Mouse (Mus musculus) cerebral cortex, adult 2 months (tissue): ENCODE measurements around the gene Fmnl3.

ENCODE experiments used
- whole genome bisulfite sequencing: fragments of 180-500 bp; shearing (Covaris S2); methylation state at CpG from one replicate; pipeline ENCODE4 v1.1.7; 2018; 5-methylcytosine and 5-hydroxymethylcytosine counted together

Fmnl3 gene

DNA sequence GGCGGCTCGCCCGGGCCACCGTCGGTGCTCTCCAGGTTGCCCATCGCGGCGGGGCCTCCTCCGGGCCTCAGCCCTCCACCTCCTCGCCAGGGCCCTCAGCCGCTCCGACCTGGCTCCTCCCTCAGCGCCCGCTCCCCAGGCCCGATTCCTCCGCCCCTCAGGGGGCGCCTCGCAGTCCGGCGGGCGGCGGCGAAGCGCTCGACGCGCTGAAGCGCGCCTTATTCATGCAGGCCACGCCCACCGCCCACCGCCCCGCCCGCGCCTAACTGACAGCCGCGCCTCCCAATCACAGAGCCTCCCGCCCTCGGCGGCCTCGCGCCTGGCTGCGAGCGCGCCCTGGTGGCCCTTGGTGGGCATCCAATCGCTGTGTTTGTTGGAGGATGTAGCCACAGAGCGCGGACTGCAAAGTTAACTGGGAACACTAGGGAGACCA is at the start of gene Fmnl3:
Gene Fmnl3, minus strand, starts transcription at position 224 of the 433 bp plus-strand sequence.
- WGBS, result 1% methylated on average over 48 of the region's 48 CpGs

DNA sequence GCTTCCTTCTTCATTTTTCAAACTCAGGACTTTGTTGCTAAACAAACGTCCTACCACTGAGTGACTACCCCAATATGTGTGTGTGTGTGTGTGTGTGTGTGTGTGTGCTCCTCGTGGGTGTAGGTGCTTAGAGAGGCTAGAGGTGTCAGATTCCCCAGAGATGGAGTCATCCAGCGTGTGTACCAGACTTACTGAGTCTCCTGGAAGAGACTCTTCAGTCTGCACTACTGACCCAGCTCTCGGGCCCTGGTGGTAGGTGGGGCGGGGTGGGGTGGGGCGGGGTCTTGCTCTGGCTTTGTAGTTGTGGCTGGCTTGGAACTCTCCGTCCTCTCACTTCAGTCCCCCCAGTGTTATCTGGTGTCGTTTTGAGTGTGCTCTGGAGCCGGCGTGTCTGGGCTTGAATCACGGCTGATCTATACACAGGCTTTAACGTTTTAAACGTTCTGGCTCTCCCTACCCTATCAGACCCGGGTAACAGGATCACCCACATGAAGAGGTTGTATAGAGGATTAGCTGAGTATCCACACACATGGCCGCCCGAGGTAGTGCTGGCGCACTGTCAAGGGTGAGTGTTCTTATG is 47.5 kb upstream of the Fmnl3 start:
- 57% methylated on average over 17 of the region's 17 CpGs for WGBS

DNA sequence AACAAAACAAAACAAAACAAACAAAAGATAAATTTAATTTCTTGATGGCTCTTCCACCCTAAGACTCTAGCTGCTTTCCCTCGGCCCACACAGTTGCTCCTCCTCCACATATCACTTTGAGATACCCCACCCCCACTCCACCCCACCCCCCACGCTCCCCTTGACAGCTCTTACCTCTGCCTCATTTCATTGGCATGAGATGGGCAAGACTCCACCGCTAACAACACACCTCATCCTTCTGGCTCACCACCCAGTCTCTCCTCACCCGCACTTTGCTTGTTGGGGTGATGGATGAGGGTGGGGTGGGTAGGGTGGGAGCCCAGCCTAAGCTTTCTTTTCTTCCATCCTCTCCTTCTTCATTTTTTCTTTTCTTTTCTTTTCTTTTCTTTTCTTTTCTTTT is 46.7 kb upstream of the Fmnl3 start:
- 22% methylated on average over 4 of the region's 4 CpGs for WGBS

DNA sequence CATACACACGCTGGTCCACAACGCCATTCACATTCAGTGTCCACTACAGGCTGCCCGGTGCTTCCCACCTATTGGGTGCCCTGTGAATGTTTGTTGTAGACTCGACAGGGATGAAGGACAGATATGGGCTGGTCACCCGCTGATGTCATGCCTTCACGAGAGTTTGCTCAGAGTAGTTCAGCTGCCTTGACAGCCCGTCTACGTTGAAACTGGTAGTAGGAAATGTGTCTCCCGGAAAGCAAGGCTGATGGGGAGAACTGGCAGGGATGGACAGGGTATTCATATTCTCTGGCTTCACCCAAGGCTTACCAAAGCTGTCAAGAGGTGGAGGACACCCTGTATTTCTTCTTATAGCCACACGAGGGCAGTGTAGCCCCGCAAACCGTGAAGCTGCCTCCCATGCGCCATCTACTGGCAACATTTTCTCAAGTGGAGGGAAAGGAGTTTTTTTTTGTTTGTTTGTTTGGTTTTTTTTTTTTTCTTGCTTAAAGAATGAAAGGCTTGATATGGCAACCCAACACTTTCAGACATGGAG is 46.1 kb upstream of the Fmnl3 start:
- 13% methylated on average over 13 of the region's 13 CpGs for WGBS

DNA sequence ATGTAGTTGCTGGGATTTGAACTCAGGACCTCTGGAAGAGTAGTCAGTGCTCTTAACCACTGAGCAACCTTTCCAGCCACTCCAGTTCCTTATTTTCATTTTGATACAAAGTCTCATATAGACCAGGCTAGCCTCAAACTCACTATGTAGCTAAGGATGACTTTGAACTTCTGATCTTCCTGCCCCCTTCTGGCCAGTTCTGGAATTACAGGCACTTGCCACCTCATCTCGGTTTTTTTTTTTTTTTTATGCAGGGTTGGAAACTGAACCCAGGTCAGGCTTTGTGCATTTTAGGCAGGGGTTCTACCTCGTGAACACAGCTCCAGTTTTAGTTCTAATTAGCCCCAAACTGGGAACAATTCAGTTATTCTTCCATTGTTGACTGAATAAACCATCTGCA is 45.5 kb upstream of the Fmnl3 start:
- 5% methylated on average over 2 of the region's 2 CpGs for WGBS

DNA sequence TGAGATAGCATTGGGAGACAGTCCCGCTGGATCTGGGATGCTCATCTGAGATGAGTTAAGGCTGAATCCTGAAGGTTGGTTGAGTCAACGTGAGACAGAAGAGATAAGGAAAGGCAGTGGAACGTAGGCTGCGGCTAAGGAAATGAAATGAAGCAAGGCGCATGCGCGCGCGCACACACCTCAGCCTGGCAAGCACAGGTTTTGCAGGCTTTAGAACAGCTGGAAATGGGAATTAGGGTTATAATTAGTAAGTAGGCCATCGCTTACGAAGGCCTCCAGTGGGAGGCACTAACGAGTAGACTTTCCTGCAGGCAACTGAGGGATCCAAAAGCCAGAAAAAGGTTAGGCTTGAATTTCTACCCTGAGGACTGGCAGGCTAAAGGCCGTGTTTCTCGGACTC is 41.5 kb upstream of the Fmnl3 start:
- 40% methylated on average over 14 of the region's 14 CpGs for WGBS

DNA sequence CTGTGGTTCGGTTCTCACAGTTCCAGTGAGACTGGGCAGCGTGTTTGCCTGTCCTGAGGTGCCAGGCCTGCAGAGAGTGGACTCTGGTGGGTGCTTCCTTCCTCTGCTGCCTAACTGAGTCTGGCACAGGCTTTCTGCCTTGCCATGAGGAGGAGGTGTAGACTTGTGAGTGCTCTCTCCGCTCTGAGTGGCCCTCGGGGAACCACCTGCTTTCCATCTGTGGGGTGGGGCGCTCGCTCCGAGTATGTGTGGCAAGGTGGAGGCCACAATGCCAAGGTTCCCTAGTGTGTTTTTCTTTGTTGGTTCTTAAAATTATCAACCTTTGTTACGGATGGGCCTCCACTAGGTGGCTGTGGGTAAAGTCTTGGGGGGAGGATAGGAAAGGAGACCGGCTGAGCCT is 38.6 kb upstream of the Fmnl3 start:
- 86% methylated on average over 9 of the region's 9 CpGs for WGBS

DNA sequence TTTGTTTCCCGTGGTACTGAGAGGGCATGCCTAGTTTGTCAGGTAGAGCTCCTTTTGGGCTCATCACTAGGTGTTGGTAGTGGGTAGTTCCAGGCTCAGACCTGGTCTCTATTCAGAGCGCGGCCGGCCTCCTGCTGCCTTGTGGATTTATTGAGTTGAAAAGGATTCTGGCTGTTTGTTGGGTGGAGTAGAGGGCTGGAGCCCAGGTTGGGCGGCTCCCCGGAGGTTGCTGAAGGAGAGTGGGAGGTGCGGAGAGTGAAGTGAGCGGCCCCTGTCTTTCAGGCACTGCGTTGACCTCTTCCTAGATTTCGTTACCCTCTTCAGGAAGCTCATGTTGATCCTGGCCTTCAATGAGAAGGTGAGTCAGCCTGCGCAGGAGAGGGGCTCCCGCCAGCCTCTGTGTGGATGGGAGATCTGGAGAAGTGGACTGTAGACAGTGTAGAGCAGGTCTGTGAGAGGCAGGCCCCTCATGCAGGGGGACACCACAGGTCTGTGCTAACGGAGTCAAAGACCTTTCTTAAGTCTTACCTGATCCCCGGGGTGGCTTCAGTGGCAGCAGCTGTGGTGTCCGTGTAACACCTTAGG is 36.8 kb upstream of the Fmnl3 start:
- WGBS, result 86% methylated on average over 15 of the region's 15 CpGs

DNA sequence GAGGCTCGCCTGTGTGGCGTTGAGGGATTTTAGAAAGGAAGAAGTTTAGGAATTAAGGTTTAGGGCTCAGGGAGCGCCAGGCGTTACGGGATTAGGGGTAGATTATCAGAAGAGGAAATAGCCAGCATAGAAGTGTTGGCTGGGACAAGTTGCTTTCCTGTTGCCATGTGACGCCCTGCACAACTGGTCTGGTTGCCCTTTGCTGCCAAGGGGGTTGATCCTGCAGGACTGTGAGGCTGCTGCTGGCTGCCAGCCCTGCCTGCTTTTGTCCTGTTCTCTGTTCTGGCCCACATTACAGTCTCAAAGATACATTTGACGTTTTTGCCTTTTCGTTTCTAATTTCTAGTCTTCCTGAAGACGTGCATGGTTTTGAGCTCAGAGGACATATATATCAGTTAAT is 34.9 kb upstream of the Fmnl3 start:
- WGBS, result 79% methylated on average over 9 of the region's 9 CpGs

DNA sequence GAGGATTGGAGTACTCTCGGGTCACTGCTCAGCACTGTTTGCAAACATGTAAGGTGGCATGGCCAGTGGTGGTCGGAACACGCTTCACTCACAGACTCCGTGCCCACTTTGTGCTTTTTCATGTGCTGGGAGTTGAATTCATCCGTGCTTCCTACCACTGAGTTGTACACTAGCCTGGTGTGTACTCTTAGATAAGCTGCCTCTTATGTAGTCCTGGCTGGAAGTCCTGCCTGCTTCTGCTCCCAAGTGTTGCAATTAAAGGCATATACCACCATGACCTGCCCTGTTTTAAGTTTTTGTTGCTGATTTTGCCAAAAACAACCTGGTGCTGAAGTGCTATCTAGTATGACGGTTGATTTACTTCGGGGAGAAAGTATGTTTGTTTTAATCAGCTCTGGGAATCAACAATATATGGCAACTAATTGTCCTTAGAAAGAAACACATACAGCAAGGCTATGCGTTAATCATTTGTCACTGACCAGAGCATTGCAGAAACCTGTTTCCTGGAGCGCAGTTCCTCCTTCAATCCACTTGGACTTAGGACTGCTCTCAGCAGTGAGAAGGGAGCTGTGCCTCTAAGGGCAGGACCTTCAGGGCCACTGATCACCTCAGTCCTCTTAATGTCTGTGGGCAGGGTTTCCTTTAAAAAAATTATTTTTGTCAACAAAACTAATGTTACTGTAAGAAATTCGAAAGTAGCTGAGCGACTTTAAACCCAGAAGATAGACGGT is 33.0 kb upstream of the Fmnl3 start:
- 90% methylated on average over 12 of the region's 12 CpGs for WGBS

DNA sequence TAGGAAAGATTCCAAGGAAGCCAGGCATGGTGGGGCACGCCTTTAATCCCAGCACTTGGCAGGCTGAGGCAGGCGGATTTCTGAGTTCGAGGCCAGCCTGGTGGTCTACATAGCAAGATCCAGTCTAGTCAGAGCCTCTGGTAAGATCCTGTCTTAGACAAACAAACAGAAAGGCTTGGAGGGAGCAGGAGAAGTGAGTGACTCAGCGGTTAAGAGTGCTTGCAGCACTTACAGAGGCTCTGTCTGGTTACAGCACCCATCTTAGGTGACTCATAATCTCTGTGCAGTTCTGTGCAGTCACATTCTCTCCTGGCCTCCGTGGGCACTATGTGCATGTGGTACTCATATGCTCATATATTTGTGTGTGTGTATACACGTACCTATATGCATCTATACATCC is 30.3 kb upstream of the Fmnl3 start:
- 70% methylated on average over 6 of the region's 6 CpGs for WGBS

DNA sequence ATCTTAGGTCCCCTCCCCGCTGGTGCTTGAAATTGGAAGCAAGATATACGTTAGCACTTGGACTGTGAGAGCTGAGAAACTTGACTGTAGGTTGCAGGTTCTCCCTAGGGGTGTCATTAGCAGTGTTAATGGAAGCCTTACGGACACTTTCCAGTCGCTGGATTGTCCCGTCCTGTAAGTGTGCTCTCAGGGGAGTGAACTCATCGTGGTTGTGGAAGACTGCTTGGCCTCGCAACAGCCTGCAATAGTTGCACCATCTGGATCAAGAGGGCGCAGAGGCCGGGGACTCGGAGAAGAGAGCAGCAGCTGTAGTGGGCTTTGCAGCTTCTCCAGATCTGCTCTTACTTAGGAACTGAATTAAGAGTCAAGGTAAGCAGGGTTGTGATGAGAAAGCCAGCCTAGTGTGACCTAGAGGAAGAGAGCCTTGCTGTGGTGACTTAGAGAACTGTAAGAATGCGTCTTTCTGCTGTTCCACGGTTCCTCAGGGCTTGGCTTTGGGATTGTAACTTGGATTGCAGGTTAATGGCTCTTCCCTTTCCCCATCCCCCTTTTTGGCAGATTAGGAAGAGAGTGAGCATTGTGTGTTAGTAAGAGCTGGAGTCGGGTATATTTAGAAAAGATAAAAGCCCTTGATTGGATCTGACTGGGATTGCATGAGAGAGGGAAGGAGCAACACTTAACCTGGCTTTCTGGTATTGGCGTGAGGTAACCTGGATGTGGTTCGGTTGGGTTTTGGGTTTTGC is 29.4 kb upstream of the Fmnl3 start:
- WGBS, result 63% methylated on average over 15 of the region's 15 CpGs

DNA sequence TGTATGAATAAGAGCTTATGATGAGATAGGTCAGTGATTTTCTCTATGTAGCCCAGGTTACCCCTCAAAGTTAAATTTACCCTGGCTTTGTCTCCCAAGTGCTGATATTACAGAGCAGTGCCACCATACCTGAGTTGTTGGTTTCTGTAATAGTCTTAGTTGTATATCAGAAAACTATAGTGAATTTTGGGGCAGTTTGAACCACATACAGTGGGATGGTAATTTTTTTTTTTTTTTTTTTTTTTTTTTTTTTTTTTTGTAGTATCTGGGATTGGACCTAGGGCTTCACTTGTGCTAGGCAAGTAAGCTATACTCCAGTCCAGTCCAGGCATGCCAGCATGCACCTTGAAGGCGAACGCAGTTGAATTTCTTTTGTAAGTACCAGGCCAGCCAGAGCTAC is 27.3 kb upstream of the Fmnl3 start:
- WGBS, result 87% methylated on average over 2 of the region's 2 CpGs

DNA sequence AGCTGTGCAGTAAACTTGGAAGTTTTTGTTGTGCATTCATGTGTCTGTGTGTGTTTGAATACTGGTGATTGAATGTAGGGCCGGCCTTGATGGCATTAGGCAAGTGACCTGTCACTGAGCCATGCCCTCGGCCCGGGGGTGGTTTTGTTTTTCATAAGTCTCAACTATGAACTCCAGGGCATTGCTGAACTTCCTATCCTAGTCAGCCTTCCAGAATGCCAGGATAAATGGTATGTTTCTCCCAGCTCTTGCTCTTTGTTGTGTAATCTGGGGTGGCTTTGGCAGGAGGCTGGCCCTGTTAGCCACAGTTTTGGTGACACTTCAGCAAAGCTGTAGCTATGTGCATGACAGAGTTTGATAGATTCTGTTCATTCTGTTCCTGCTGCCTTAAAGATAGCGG is 26.6 kb upstream of the Fmnl3 start:
- 40% methylated on average over 4 of the region's 4 CpGs for WGBS

DNA sequence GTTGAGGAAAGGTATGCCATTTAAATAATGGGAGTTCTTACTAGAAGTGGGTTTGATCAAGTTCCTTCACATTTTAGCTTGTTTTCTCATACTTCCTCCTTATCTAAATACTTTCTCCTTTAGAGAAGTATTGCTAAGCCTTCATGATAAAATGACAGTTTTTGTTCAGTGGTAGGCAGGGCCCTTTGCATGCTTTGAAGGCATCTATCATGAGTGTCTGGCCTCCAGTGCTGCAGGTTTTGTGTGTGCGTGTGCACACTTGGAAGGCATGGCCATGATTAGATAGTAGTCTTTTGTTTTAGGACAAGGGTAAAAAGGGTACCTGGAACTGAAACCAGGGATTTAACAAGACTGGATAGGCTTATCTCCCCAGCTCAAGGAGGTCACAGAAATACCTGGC is 26.2 kb upstream of the Fmnl3 start:
- 49% methylated on average over 1 of the region's 1 CpGs for WGBS

DNA sequence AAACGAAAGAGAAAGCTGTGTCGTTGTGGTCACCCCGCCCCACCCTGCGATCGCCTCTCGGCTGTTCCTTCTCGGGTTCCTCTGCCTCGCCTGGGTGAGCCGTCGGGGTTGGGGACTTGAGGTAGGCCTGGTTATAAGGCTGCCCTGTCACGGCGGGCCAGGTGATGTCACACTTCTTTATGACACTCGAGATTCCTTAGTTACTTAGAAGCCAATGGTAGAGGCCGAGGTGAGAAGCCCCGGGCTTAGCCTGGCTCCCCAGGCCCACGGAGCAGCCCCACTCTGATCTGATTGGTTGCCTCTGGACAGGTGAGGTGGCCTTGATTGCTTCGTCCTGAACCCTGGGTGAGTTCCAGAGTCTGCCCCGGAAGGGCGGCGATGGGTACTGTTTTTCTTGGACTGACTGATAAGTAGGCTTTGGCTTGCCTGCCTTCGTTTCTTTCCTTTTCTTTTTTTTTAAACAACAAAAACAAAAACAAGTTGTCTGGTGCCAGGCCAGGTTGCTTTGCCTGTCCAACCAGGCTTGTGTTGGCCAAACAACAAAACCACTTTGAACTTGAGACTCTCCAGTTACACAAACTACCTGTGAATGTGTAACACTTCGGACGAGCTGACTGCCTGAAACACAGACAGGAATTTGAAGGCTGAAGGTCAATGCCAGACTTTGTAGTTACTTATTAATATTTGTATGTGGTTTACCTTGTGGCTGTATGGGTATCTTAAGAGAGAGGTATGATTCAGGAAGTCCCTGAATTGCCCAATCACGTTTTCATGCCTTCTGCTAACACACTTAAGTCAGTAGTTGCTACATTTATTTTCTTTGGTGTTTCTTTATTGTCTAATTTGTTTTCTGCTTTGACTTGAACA is 23.3 kb upstream of the Fmnl3 start:
- 2% methylated on average over 24 of the region's 24 CpGs for WGBS

DNA sequence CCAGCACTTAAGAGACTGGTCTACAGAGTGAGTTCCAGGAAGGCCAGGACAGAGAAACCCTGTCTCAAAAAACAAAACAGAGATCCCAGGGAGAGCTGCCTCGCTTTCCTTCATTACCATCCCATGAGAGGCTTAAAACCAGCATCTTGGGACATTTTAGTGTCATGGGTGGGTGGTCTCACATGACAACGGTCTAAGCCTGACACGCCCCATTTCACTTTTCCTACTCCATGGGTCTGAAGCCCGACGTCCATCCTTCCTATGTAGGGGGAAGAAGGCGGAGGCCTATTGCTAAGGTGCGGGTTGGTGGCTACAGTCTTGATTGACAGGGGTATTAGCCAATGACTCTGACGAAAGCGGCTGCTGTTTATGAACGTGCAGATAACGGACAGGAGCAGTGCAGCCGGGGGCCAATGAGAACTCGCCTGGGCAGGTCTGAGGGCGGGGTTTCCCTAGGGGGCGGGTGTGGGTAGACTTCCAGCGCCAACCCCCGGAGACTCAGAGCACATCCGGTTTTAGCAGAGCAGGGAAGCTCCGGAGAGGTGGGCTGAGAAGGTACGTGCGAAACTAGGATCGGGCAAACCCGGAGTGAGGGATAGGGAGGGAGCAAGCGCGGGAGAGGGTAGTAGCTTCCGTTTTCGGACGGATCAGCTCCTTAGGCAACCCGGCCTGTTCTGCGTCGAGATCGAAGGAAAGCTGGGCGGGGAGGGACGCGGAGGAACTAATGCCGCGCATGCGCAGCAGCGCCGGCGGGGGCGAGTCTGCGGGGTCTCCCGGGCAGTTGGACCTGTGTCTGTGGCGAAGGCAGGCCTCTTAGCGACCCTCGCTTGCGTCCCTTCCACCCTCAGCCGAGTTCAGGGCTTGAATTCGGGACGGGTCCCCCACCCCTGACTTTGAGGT is 22.5 kb upstream of the Fmnl3 start, which contains the start of gene Tmbim6:
Gene Tmbim6, plus strand, starts transcription at position 397 of the 900 bp plus-strand sequence.
- WGBS, result under 1% methylated on average over 51 of the region's 51 CpGs

DNA sequence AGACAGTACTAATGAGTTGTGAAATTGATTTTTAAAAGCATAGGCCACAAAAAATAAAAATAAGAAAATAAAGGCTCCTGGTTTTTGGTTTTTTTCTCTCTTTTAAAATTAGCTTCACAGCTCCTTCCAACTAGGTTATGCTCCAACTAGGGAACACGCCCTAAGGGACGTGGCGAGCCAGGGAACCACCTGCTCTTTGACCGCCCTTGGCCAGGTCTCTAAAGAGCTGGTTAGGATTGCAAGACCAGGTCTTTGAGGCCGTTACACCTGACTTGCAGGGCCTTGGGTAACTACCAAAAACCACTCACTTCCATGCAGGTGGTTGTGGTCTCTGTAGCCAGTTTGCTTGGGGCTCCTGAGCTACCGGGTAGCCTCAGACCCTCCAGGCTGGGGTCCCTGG is 21.7 kb upstream of the Fmnl3 start:
- WGBS, result 84% methylated on average over 6 of the region's 6 CpGs

DNA sequence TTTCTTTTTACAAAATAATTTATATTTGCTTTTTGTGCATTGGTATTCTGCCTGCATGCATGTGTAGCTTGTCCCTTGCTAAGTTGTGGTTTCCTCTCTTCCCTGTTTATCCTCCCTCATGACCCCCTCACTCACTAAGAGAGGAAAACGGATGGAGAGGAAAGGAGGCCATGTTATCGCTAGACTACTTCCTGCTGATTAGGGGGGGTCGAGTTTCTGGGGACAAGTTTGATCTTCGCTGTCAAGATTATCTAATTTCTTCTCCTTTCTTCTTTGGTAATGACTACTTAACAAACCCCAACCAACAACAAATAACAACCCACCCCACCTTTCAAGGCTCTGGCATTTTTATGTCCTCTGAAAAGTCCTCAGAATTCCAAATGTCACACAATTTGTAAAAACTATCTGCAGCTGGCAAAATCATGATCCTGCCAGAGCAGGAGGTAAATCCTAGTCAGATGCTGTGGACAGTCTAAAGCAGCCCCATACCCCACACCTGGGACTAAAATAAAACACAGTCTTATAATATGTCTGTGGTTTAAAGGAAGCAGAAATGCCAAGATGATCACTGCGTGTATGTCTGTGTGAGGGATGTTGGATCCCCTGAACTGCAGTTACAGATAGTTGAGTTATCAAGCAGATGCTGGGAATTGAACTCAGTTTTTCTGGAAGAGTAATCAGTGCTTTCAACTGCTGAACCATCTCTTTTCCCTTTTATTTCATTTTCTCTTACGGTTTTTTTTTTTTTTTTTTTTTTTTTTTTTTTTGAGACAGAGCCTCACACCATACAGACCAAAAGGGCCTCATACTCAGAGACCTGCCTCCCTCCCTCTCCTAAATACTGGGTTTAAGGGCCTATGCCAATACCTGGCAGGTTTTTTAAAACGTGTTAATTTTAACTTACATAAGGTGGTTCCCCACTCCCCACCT is 20.5 kb upstream of the Fmnl3 start:
- WGBS, result 71% methylated on average over 7 of the region's 7 CpGs
